Mouse (Mus musculus) intestine, embryonic 14.5 days (tissue): ENCODE data around the gene Btbd6. TPM values are rescaled to one million over a fixed set of nuclear protein-coding genes. Genes with fewer than 3 reads are reported as not detected.

ENCODE experiments used
- polyA plus RNA-seq: library from polyadenylated mRNA; unstranded; fragments of >200 nt; fragmentation: Nextera tagmentation; extraction: Ambion mirVana; gene quantifications from 2 replicates; pipeline ENCODE4 v1.2.1, GENCODE M21; 2014

Gene Btbd6
- polyA plus RNA-seq, 1 experiment from 2014 or later, result 21.7 TPM

Other genes starting within 250 kb of the Btbd6 start
- 12.6 and 13.0 TPM in 2 replicates for gene Pld4, start 215.8 kb upstream of the Btbd6 start, polyA plus RNA-seq
- gene Ahnak2, start 173.8 kb upstream of the Btbd6 start, polyA plus RNA-seq, result 2.9 and 3.1 TPM in 2 replicates
- gene Clba1, start 167.5 kb upstream of the Btbd6 start, polyA plus RNA-seq, result 4.3 and 7.0 TPM in 2 replicates
- 116 and 126 TPM in 2 replicates for gene Cdca4, start 147.1 kb upstream of the Btbd6 start, polyA plus RNA-seq
- gene Gpr132, start 108.3 kb upstream of the Btbd6 start, polyA plus RNA-seq, result 0.42 and 0.50 TPM in 2 replicates
- gene Jag2, start 46.7 kb upstream of the Btbd6 start, polyA plus RNA-seq, result 4.1 and 4.4 TPM in 2 replicates
- 102 and 105 TPM in 2 replicates for gene Nudt14, start 34.4 kb upstream of the Btbd6 start, polyA plus RNA-seq
- 53.8 and 55.8 TPM in 2 replicates for gene Brf1, start 24.2 kb downstream of the Btbd6 start, polyA plus RNA-seq
- 12.5 and 14.3 TPM in 2 replicates for gene Pacs2, start 38.0 kb downstream of the Btbd6 start, polyA plus RNA-seq
- not detected in 2 replicates for gene Tex22, start 98.0 kb downstream of the Btbd6 start, polyA plus RNA-seq
- 17.6 and 21.3 TPM in 2 replicates for gene Mta1, start 121.8 kb downstream of the Btbd6 start, polyA plus RNA-seq
- 124 and 129 TPM in 2 replicates for gene Crip2, start 163.8 kb downstream of the Btbd6 start, polyA plus RNA-seq
- 266 and 312 TPM in 2 replicates for gene Crip1, start 169.8 kb downstream of the Btbd6 start, polyA plus RNA-seq
- gene Tedc1, start 179.9 kb downstream of the Btbd6 start, polyA plus RNA-seq, result 24.2 and 27.9 TPM in 2 replicates
- 6.6 and 7.6 TPM in 2 replicates for gene Tmem121, start 209.4 kb downstream of the Btbd6 start, polyA plus RNA-seq